Mouse (Mus musculus) kidney, adult 2 months (tissue): ENCODE data around the gene Ddc.

Experiments used
- CTCF ChIP-seq: fragments of 200-500 bp; conservative IDR thresholded peaks from 2 replicates; pipeline ENCODE4 v1.5.1; 2011; ENCODE audit warnings: low read depth, mild to moderate bottlenecking, control low read depth, low read length, moderate library complexity, mixed read lengths; ENCODE audit not compliant: insufficient read depth, insufficient read length
- POLR2A ChIP-seq: fragments of 200-500 bp; IDR thresholded peaks from one replicate; pipeline ENCODE4 v1.6.1; 2011; ENCODE audit warnings: low read depth, low read length, control low read depth

DNA sequence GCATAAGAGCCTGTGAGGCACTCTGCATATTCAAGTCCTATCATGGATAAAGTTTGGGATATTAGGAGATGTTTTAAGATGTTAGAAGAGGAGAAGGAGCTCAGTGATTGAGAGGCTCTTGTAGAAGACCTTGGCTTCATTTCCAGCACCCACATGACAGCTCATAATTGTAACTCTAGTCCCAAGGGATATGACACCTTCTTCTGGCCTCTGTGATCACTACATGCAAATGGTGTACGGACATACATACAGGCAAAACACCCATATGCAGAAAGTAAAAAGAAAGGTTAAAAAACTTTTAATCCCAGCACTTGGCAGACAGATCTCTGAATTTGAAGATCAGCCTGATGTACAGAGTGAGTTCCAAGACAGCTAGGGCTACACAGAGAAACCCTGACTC lies 99.3 kb downstream of the Ddc start:
- no peak for TF ChIP-seq CTCF
- no peak for TF ChIP-seq POLR2A
